Mouse (Mus musculus) G1E (cell line): Measurements from ENCODE around the gene Nop2. TPM values are rescaled to one million over a fixed set of nuclear protein-coding genes. Genes with fewer than 3 reads are reported as not detected.

Experiments
- ATAC-seq: 2 replicates; pipeline ENCODE4 v1.8.0; 2016; ENCODE audit warnings: mild to moderate bottlenecking; ENCODE audit not compliant: insufficient number of reproducible peaks, poor library complexity, low FRiP score, severe bottlenecking; ENCODE audit errors: extremely low read depth
- DNase-seq: peaks from one replicate; pipeline ENCODE4 v3.0.0; 2012; ENCODE audit warnings: low spot score
- H3K27me3 ChIP-seq: 2 replicates; pipeline ENCODE4 v1.6.1; 2012; ENCODE audit warnings: mild to moderate bottlenecking, low read length, inconsistent platforms; ENCODE audit not compliant: insufficient read depth
- H3K36me3 ChIP-seq: replicated peaks from 2 replicates; pipeline ENCODE3; 2012; ENCODE audit warnings: mild to moderate bottlenecking, inconsistent platforms
- H3K4me1 ChIP-seq: 2 replicates; pipeline ENCODE4 v1.6.1; 2012; ENCODE audit warnings: low read depth, low read length, inconsistent platforms, mixed read lengths; ENCODE audit not compliant: insufficient read depth
- H3K4me3 ChIP-seq: 2 replicates; pipeline ENCODE4 v1.5.1; 2012; ENCODE audit warnings: low read depth, mild to moderate bottlenecking, inconsistent platforms, low read length, moderate library complexity, mixed read lengths
- H3K9me3 ChIP-seq: replicated peaks from 2 replicates; pipeline ENCODE4 v1.6.1; 2012; ENCODE audit warnings: inconsistent platforms
- CTCF ChIP-seq: IDR thresholded peaks from 2 replicates; pipeline ENCODE4 v1.5.1; 2012; ENCODE audit warnings: low read depth, low read length, inconsistent platforms, mixed read lengths
- GATA1 ChIP-seq: IDR thresholded peaks from 2 replicates; pipeline ENCODE4 v1.6.1; 2012; ENCODE audit warnings: borderline replicate concordance, low read length, inconsistent platforms, mixed read lengths
- GATA2 ChIP-seq: IDR thresholded peaks from 2 replicates; pipeline ENCODE4 v1.6.1; 2012; ENCODE audit warnings: low read depth, low read length, inconsistent platforms, borderline replicate concordance
- POLR2AphosphoS5 ChIP-seq: IDR thresholded peaks from 2 replicates; pipeline ENCODE4 v1.6.1; 2012; ENCODE audit warnings: low read depth, low read length, inconsistent platforms; ENCODE audit not compliant: insufficient replicate concordance
- TAL1 ChIP-seq: conservative IDR thresholded peaks from 2 replicates; pipeline ENCODE4 v1.6.1; 2012; ENCODE audit warnings: low read depth, low read length, inconsistent platforms, mixed read lengths
- polyA plus RNA-seq: library from polyadenylated mRNA; stranded (reverse); fragments of >175 nt; gene quantifications from 2 replicates; pipeline ENCODE4 v1.2.3, GENCODE M21; 2012
- total RNA-seq, 2 experiments: library from RNA; stranded (forward) in 1 of 2; stranded (reverse) in 1 of 2; fragments of 200-1000 nt in 1 of 2; fragments of >200 nt in 1 of 2; fragmentation: Nextera tagmentation in 1 of 2; gene quantifications; 2 replicates each; pipeline ENCODE4 v1.2.3; 2014 to 2017

Nop2 gene
- total and polyA plus RNA-seq, 3 experiments: 56.9 to 90.0 (median 87.7) TPM

DNA sequence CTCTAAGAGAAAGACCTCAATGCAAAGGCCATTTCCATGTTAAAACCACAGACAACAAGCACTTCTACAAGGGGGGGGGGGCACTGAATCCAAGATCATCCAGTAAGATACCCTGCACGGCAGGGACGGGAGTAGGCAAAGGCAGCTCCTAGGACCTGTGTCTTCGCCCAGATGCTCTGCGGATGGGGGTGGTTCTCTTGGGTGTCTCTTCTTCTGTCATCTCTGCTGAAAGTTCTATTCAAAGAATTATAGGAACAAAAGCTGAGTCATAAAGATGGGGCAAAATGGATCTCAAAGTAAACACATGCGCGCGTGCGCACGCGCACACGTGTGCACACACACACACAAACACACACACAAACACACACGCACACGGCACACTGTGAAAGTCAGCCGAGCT is 36.4 kb downstream of the Nop2 start:
- no peak for DNase-seq
- H3K9me3 ChIP-seq: no peaks in the 10 kb centered on the region
- peaks cover 86% of the 10 kb centered on the region for H3K36me3 ChIP-seq
- no peak for ATAC-seq
- no peaks in the 10 kb centered on the region for H3K27me3 ChIP-seq
- H3K4me1 ChIP-seq: peaks cover 55% of the 10 kb centered on the region
- TF ChIP-seq POLR2AphosphoS5 (no peak), TAL1 (no peak), GATA2 (no peak), CTCF (no peak), GATA1 (no peak)
- H3K4me3 ChIP-seq: peak overlapping the region; percentile 38; the same call in 1 of the 2 replicates

DNA sequence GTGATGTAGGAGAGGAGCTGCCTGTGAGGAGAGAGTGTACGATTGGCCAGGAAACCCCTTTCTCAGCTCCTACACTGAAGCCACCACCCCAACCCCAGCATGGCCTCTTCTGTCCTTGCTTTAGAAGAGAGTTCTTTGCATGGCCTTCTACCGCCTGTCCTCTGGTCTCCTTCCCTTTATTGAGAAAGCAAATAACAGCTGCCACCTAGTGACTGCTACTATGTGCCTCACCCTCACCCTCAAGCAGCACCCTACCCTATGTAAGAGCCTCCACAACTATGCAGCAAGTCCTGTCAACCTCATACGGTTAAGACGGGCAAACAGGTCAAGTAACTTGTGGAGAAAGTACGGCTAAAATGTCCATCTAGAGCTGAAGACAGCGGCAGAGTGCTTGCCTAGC is 38.5 kb downstream of the Nop2 start:
- TF ChIP-seq TAL1: no peak
- TF ChIP-seq GATA1: no peak
- TF ChIP-seq GATA2: no peak
- TF ChIP-seq CTCF: no peak
- TF ChIP-seq POLR2AphosphoS5: no peak

DNA sequence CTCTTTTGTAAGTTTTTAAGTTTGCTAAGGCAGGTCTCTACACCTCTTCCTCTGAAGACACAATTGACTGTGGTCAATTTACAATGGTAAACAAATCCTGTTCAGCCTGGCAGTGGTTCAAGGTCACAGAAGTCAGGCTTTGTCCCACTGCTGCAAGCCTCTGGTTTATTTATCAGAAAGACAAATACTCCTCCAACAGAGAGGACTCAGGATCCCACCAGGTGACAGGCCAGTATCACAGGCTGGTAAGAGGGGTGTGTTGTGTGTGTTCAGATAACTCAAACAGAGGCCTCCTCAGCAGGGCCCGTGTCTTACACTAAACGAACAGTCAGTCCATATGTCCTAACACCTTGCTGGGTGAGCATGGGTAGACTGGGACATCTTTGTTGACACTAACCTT is 40.8 kb downstream of the Nop2 start:
- Histone ChIP-seq H3K4me3 (no peak overlapping the region), H3K4me1 (peaks cover 39% of the 10 kb centered on the region), H3K36me3 (peaks cover 100% of the 10 kb centered on the region), H3K9me3 (no peaks in the 10 kb centered on the region), H3K27me3 (no peaks in the 10 kb centered on the region)
- TF ChIP-seq POLR2AphosphoS5: no peak
- TF ChIP-seq TAL1: no peak
- no peak for TF ChIP-seq GATA1
- TF ChIP-seq GATA2: no peak
- TF ChIP-seq CTCF: no peak
- DNase-seq: no peak
- no peak for ATAC-seq

More for the DNA sequence above, 38.5 kb downstream of the Nop2 start:
- ATAC-seq (no peak), DNase-seq (no peak)
- Histone ChIP-seq H3K27me3 (no peaks in the 10 kb centered on the region), H3K36me3 (peaks cover 87% of the 10 kb centered on the region), H3K4me1 (peaks cover 52% of the 10 kb centered on the region), H3K4me3 (no peak overlapping the region), H3K9me3 (no peaks in the 10 kb centered on the region)

- TF ChIP-seq CTCF (no peak), GATA1 (no peak), TAL1 (no peak), GATA2 (no peak), POLR2AphosphoS5 (no peak)
- Histone ChIP-seq H3K4me3 (no peak overlapping the region), H3K9me3 (no peaks in the 10 kb centered on the region), H3K27me3 (no peaks in the 10 kb centered on the region), H3K4me1 (peaks cover 31% of the 10 kb centered on the region), H3K36me3 (peaks cover 100% of the 10 kb centered on the region)
- ATAC-seq (no peak), DNase-seq (no peak)
Observed at GRCm38 (mm10) chr6:125173256-125173655, 41.5 kb downstream of the Nop2 start.

- peaks cover 97% of the 10 kb centered on the region for H3K36me3 ChIP-seq
- ATAC-seq: no peak
- TF ChIP-seq POLR2AphosphoS5: no peak
- TF ChIP-seq CTCF: no peak
- TF ChIP-seq TAL1: no peak
- TF ChIP-seq GATA2: no peak
- TF ChIP-seq GATA1: no peak
- H3K27me3 ChIP-seq: no peaks in the 10 kb centered on the region
- no peak overlapping the region for H3K4me3 ChIP-seq
- DNase-seq: no peak
- H3K9me3 ChIP-seq: no peaks in the 10 kb centered on the region
- peaks cover 12% of the 10 kb centered on the region for H3K4me1 ChIP-seq
Observed at GRCm38 (mm10) chr6:125175469-125175868, 43.8 kb downstream of the Nop2 start.

- TF ChIP-seq TAL1 (no peak), POLR2AphosphoS5 (no peak), CTCF (no peak), GATA1 (no peak), GATA2 (no peak)
- DNase-seq (no peak), ATAC-seq (no peak)
- Histone ChIP-seq H3K9me3 (no peaks in the 10 kb centered on the region), H3K4me1 (no peaks in the 10 kb centered on the region), H3K36me3 (peaks cover 96% of the 10 kb centered on the region), H3K4me3 (no peak overlapping the region), H3K27me3 (no peaks in the 10 kb centered on the region)
Observed at GRCm38 (mm10) chr6:125179601-125180000, 47.9 kb downstream of the Nop2 start.

DNA sequence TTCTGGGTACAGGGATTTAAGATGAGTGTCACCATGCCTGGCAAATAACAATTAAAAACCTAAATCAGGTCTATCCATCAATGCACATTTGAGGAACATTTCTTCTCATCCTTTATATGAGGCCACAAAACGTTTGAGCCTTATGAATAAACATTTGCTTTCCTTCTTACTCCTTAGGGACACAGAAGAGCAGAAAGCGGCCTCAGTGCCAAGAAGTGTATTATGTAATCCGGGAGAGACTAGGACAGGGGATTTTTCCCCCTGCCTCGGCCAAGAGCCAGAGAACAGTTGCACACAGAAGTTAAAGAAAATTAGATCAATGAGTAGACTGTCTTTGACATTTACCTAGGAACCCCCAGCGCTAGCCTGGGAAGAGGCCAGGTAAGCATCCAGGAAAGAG is 50.4 kb downstream of the Nop2 start:
- H3K4me3 ChIP-seq: no peak overlapping the region
- DNase-seq (no peak), ATAC-seq (no peak)
- H3K4me1 ChIP-seq: peaks cover 2% of the 10 kb centered on the region; the same call in 1 of the 2 replicates
- H3K27me3 ChIP-seq: no peaks in the 10 kb centered on the region
- H3K36me3 ChIP-seq: peaks cover 96% of the 10 kb centered on the region
- no peak for TF ChIP-seq TAL1
- TF ChIP-seq GATA1: no peak
- no peak for TF ChIP-seq GATA2
- TF ChIP-seq POLR2AphosphoS5: no peak
- no peak for TF ChIP-seq CTCF
- H3K9me3 ChIP-seq: no peaks in the 10 kb centered on the region
